Mouse (Mus musculus): ENCODE measurements around the gene Lcn2. TPM values are rescaled to one million over a fixed set of nuclear protein-coding genes. Genes with fewer than 3 reads are reported as not detected.

The Lcn2 gene
- 0.35 and 0.37 TPM in 2 replicates for polyA plus RNA-seq (2015; fragmentation: Nextera tagmentation; extraction: Ambion mirVana)

GRCm38 (mm10) chr2:32387706-32388490 lies at the start of gene Lcn2:
Gene Lcn2 (minus strand): TSS chr2:32388252.
- WGBS = 56% methylated on average over 5 of the region's 5 CpGs
- Histone ChIP-seq H3K4me2 (replicated peaks) (no peak within 1 kb of the TSS), H3K9me3 (no peaks in the 10 kb centered on the region), H3K9ac (replicated peaks) (0 out of 2 replicates have a peak within 1 kb of the TSS, but pooled peaks have one; percentile 14), H3K27me3 (no peaks in the 10 kb centered on the region), H3K27ac (no peak within 1 kb of the TSS), H3K4me3 (replicated peaks) (no peak within 1 kb of the TSS), H3K4me1 (replicated peaks) (no peaks in the 10 kb centered on the region), H3K36me3 (no peaks in the 10 kb centered on the region)
- no peak for ATAC-seq

DNA sequence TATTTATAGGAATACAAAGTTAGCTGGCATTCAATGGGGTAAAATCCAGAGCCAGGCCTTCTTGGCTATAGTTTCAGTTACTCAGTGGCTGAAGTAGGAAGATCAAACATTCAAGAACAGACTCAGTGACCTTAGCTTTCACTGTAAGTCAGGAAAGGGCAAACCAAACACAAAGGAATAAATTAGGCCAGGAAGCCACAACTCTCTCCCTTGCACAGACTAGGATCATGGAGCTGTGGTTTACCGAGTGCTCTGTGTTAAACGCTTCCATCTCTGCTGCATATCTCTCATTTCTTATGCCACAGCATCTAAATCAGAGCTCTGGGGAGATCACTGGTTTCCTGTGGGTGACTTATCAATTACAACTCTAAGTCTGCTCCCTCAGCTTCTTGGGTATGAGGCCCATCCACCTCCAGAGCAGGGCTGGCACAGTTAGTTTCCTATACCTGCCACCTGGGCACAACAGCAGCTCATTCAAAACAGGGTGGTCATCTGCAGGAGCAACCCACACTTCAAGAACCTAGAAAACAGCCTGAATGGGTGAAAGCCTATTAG lies 49.6 kb upstream of the Lcn2 start:
- no peaks in the 10 kb centered on the region for H3K27me3 ChIP-seq
- peak overlapping the region; percentile 59; the same call in 1 of the 2 replicates for H3K27ac ChIP-seq
- no peak overlapping the region for H3K4me3 ChIP-seq (replicated peaks)
- H3K9ac ChIP-seq (replicated peaks) = 0 out of 2 replicates have a peak overlapping the region, but pooled peaks have one; percentile 41
- H3K36me3 ChIP-seq = no peaks in the 10 kb centered on the region
- no peak for ATAC-seq
- no peaks in the 10 kb centered on the region for H3K9me3 ChIP-seq
- H3K4me1 ChIP-seq (replicated peaks) = peaks cover 37% of the 10 kb centered on the region
- H3K4me2 ChIP-seq (replicated peaks) = no peak overlapping the region
- WGBS = 52% methylated on average over 2 of the region's 2 CpGs

- Histone ChIP-seq H3K4me1 (replicated peaks) (peaks cover 39% of the 10 kb centered on the region), H3K27me3 (no peaks in the 10 kb centered on the region), H3K4me3 (replicated peaks) (no peak overlapping the region), H3K27ac (peak overlapping the region; percentile 59), H3K36me3 (no peaks in the 10 kb centered on the region), H3K9ac (replicated peaks) (0 out of 2 replicates have a peak overlapping the region, but pooled peaks have one; percentile 41), H3K9me3 (no peaks in the 10 kb centered on the region), H3K4me2 (replicated peaks) (no peak overlapping the region)
- 61% methylated on average over 3 of the region's 3 CpGs for WGBS
- ATAC-seq = 0 out of 2 replicates have a peak, but pooled peaks have one; percentile 37
Observed at GRCm38 (mm10) chr2:32436686-32437372, 48.8 kb upstream of the Lcn2 start.

GRCm38 (mm10) chr2:32430701-32431676 lies 42.9 kb upstream of the Lcn2 start:
- Histone ChIP-seq H3K36me3 (no peaks in the 10 kb centered on the region), H3K27ac (peak overlapping the region; percentile 85), H3K9me3 (no peaks in the 10 kb centered on the region), H3K9ac (replicated peaks) (peak overlapping the region; percentile 79), H3K4me2 (replicated peaks) (peak overlapping the region; percentile 69), H3K4me3 (replicated peaks) (peak overlapping the region; percentile 59), H3K27me3 (no peaks in the 10 kb centered on the region), H3K4me1 (replicated peaks) (peaks cover 49% of the 10 kb centered on the region)
- 5% methylated on average over 18 of the region's 18 CpGs for WGBS
- ATAC-seq = peak; percentile 96

DNA sequence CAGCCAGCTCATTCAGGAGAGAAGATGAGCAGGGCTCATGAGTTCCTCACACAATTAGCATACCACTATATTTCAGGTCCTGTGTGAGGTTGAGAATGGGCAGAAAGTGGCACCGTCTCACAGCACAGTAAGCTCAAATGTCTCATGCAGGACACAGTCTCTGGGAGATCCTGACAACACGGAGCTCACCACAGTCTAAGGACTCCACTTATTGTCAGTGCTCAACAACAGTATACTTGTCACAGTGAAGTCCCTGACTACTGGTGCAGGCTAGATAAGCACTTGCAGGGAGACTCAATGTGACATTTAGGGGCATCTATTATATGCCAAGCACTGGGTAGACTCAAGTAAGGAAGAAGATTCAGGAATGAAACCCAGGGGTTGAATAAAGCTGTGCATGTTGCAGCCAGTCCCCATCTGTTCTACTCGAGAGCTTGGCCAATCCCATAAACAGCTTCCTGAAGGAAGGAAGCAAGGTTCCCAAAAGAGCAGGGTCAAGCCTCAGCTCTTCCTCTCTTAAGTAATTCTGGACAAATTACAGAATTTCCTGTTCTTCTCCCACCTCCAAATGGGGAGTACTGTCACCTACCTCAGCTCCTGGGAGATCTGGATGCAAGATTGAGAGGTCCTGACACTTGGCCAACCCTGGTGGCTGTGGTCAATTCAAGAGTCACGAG lies 41.3 kb upstream of the Lcn2 start:
- Histone ChIP-seq H3K9me3 (no peaks in the 10 kb centered on the region), H3K27me3 (no peaks in the 10 kb centered on the region), H3K4me2 (replicated peaks) (peak overlapping the region; percentile 69), H3K9ac (replicated peaks) (peak overlapping the region; percentile 79), H3K4me1 (replicated peaks) (peaks cover 53% of the 10 kb centered on the region), H3K36me3 (no peaks in the 10 kb centered on the region), H3K4me3 (replicated peaks) (peak overlapping the region; percentile 59), H3K27ac (peak overlapping the region; percentile 87)
- 78% methylated on average over 4 of the region's 4 CpGs for WGBS
- no peak for ATAC-seq

GRCm38 (mm10) chr2:32428262-32428722 lies 40.2 kb upstream of the Lcn2 start:
- no peaks in the 10 kb centered on the region for H3K9me3 ChIP-seq
- peak overlapping the region; percentile 59 for H3K4me3 ChIP-seq (replicated peaks)
- peaks cover 64% of the 10 kb centered on the region for H3K4me1 ChIP-seq (replicated peaks)

GRCm38 (mm10) chr2:32427720-32428119 lies 39.7 kb upstream of the Lcn2 start:
- H3K4me1 ChIP-seq (replicated peaks) = peaks cover 70% of the 10 kb centered on the region
- H3K27ac ChIP-seq = peak overlapping the region; percentile 87
- peak overlapping the region; percentile 69 for H3K4me2 ChIP-seq (replicated peaks)
- H3K9me3 ChIP-seq = no peaks in the 10 kb centered on the region
- 85% methylated on average over 5 of the region's 5 CpGs for WGBS
- no peaks in the 10 kb centered on the region for H3K36me3 ChIP-seq
- no peak overlapping the region; the same call in 1 of the 2 replicates for H3K9ac ChIP-seq (replicated peaks)
- ATAC-seq = no peak
- peak overlapping the region; percentile 59; the same call in 1 of the 2 replicates for H3K4me3 ChIP-seq (replicated peaks)
- H3K27me3 ChIP-seq = no peaks in the 10 kb centered on the region

More at GRCm38 (mm10) chr2:32428262-32428722, 40.2 kb upstream of the Lcn2 start:
- Histone ChIP-seq H3K27me3 (no peaks in the 10 kb centered on the region), H3K9ac (replicated peaks) (peak overlapping the region; percentile 79), H3K27ac (peak overlapping the region; percentile 87), H3K36me3 (no peaks in the 10 kb centered on the region), H3K4me2 (replicated peaks) (peak overlapping the region; percentile 69)
- ATAC-seq = peak; percentile 70
- WGBS = 39% methylated on average over 8 of the region's 8 CpGs

DNA sequence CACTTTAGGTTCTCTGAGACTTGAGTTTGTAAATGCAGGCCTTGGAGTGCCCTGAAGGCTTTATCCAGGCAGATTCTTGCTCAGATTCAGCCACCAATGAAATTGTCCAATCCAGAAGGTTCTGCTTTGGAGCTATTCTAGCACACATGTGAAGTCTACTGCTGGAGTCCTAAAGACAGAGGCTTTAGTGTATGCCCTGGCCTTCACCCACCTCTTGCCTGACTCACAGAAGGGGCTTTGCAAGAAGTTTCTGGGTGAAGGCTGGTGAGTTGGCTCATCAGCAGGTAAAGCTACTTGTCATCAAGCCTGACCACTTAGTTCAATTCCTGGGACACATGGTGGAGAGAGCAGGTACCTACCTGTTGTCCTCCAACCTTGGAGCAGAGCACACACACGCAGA lies 38.1 kb upstream of the Lcn2 start:
- Histone ChIP-seq H3K4me2 (replicated peaks) (no peak overlapping the region), H3K27ac (no peak overlapping the region), H3K4me1 (replicated peaks) (peaks cover 65% of the 10 kb centered on the region), H3K36me3 (peaks cover 1% of the 10 kb centered on the region; the same call in 1 of the 2 replicates), H3K9ac (replicated peaks) (no peak overlapping the region), H3K4me3 (replicated peaks) (no peak overlapping the region), H3K9me3 (no peaks in the 10 kb centered on the region), H3K27me3 (no peaks in the 10 kb centered on the region)
- 96% methylated on average over 1 of the region's 1 CpGs for WGBS
- ATAC-seq = no peak

DNA sequence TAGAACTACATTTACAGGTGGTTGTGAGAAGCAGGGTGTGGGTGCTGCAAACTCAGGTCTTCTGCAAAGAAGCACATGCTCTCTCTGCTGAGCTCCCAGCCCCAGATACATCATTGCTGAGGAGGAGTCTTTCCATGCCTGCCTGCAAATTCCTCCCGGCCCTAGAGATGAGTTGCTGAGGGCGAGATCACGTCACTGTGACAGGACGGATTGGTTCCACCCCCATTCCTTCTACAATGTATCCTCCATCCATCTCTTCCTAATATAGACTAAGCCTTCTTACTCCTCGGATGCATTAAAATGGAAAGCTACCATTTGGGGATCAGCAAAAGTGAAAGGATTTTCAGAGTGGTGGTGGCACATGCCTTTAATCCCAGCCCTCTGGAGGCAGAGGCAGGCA lies 37.5 kb upstream of the Lcn2 start:
- no peak overlapping the region for H3K4me2 ChIP-seq (replicated peaks)
- H3K9me3 ChIP-seq = no peaks in the 10 kb centered on the region
- no peak for ATAC-seq
- H3K27ac ChIP-seq = no peak overlapping the region
- H3K4me1 ChIP-seq (replicated peaks) = peaks cover 64% of the 10 kb centered on the region
- H3K36me3 ChIP-seq = peaks cover 7% of the 10 kb centered on the region
- no peak overlapping the region for H3K4me3 ChIP-seq (replicated peaks)
- H3K9ac ChIP-seq (replicated peaks) = no peak overlapping the region
- no peaks in the 10 kb centered on the region for H3K27me3 ChIP-seq
- WGBS = 78% methylated on average over 5 of the region's 5 CpGs

DNA sequence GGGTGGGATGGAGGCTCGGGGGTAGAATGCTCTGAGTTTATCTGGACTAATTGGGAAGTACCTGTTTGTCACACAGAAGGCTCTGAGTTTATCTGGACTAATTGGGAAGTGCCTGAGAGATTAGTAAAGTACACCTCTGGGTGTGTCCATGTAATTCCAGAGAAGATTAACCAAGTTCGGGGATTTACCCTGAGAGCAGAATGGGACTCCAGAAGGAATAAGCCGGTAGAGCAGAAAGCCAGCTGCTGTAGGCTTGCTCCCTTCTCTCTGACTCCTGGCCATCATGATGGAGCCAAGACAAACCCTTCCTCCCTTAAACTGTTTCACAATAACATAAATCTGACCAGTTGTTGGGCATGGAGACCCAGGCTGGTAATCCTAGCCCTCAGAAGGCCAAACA lies 36.7 kb upstream of the Lcn2 start:
- 27% methylated on average over 3 of the region's 3 CpGs for WGBS
- peaks cover 56% of the 10 kb centered on the region for H3K4me1 ChIP-seq (replicated peaks)
- peaks cover 15% of the 10 kb centered on the region for H3K36me3 ChIP-seq
- H3K9ac ChIP-seq (replicated peaks) = no peak overlapping the region
- H3K4me3 ChIP-seq (replicated peaks) = no peak overlapping the region
- no peaks in the 10 kb centered on the region for H3K27me3 ChIP-seq
- no peaks in the 10 kb centered on the region for H3K9me3 ChIP-seq
- no peak for ATAC-seq
- H3K4me2 ChIP-seq (replicated peaks) = 0 out of 2 replicates have a peak overlapping the region, but pooled peaks have one; percentile 60
- H3K27ac ChIP-seq = peak overlapping the region; percentile 80
